Mouse (Mus musculus) spleen, adult 10 weeks (tissue): ENCODE results near the gene Lcp1. TPM values are rescaled to one million over a fixed set of nuclear protein-coding genes. Genes with fewer than 3 reads are reported as not detected.

Source experiments
- polyA plus RNA-seq: library from polyadenylated mRNA; stranded (reverse); fragments of 350-450 nt; fragmentation: Illumina TruSeq; extraction: RNeasy Lipid Tissue Mini Kit (QIAGEN cat#74804); gene quantifications from one replicate; pipeline ENCODE4 v1.2.3, GENCODE M21; 2015; ENCODE audit warnings: low replicate concordance; ENCODE audit not compliant: insufficient read depth

The Lcp1 gene
- 1,063 TPM for polyA plus RNA-seq

GRCm38 (mm10) chr14:75130501-75131318 is at the start of gene Lcp1, which contains the start of gene Lrrc63:
TSS of gene Lcp1 (plus strand) at chr14:75131101.
TSS of gene Lrrc63 (minus strand) at chr14:75130881.

GRCm38 (mm10) chr14:75242087-75242486 is 111.2 kb downstream of the Lcp1 start, which contains the start of gene Cpb2:
TSS of gene Cpb2 (plus strand) at chr14:75242287.

Other genes starting within 250 kb of the Lcp1 start
- gene Lrch1, start 183.2 kb upstream of the Lcp1 start, polyA plus RNA-seq: 31.4 TPM
- 54.0 TPM for gene Rubcnl, start 115.1 kb upstream of the Lcp1 start, polyA plus RNA-seq
- gene Lrrc63, start 220 bp upstream of the Lcp1 start, polyA plus RNA-seq: 0.26 TPM
- not detected for gene Cpb2, start 111.2 kb downstream of the Lcp1 start, polyA plus RNA-seq
- gene Zc3h13, start 153.3 kb downstream of the Lcp1 start, polyA plus RNA-seq: 39.0 TPM